Comparison of ENCODE assay signal across 9 mouse cellular contexts in the genomic region with DNA sequence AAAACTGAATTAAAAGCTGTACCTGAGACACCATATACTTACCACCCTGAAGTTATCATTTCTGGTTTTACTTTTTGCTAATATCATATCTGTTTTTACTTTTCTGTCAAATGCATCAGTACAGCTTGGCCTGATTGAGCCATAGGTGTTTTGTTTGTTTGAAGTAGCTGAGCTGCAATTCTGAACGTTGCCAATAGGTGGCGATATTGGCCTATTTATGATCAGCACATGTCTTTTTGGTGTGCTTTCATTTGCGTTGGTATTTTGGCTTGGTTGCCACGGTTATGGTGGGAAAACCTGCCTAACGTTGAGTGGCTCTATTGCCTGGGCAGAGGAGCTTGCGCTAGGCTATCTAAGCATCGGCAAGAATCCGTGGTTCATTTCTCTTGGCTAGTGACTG. TPM values are rescaled to one million over a fixed set of nuclear protein-coding genes. Genes with fewer than 3 reads are reported as not detected.
A peak's percentile ranks its signal among the peaks of the same experiment; 100 is the strongest.
DNase-seq lines count a peak whose midpoint lies in the region; ATAC-seq and TF ChIP-seq lines count a peak whose summit lies in the region.
"Had no signal": no experiment of that assay in that cellular context is flagged by ENCODE, and none has a peak within 500 bp of the region (broad histone marks: within the 10 kb centered on the region; RNA-seq: fewer than 3 reads in every experiment).

No protein-coding gene starts in this region.

- 11% methylated on average over 8 of the region's 8 CpGs for WGBS in embryonic facial prominence, embryonic 11.5 days
- WGBS in lung, adult 2 months: 6% methylated on average over 8 of the region's 8 CpGs

- TF ChIP-seq EP300 in ES-Bruce4 (IDR thresholded peaks at IDR 0.05; ENCODE audit: insufficient read depth, low read depth, low read length): no peak

- no peaks in the 10 kb centered on the region for H3K4me1 ChIP-seq in ES-Bruce4 (ENCODE audit: control insufficient read depth, insufficient read depth, low read length)
- no peaks in the 10 kb centered on the region; the same call in 1 of the 2 replicates for H3K4me1 ChIP-seq in embryonic facial prominence, embryonic 11.5 days (ENCODE audit: control insufficient read depth, insufficient read depth, low read length)
- no peaks in the 10 kb centered on the region for H3K4me1 ChIP-seq in lung, adult 2 months (ENCODE audit: control insufficient read depth, insufficient read depth, low read length)
- H3K4me1 ChIP-seq: limb, embryonic 15.5 days had no signal

- peaks cover 7% of the 10 kb centered on the region for H3K9me3 ChIP-seq in ES-Bruce4 (replicated peaks; ENCODE audit: control insufficient read depth, insufficient read depth, low read length, poor library complexity, severe bottlenecking)
- no peaks in the 10 kb centered on the region; the same call in 1 of the 2 replicates for H3K9me3 ChIP-seq in embryonic facial prominence, embryonic 11.5 days (replicated peaks; ENCODE audit: control insufficient read depth, low read length)
- H3K9me3 ChIP-seq: limb, embryonic 15.5 days had no signal

- H3K4me2 ChIP-seq in embryonic facial prominence, embryonic 11.5 days (ENCODE audit: low read depth, low read length): no peak overlapping the region
- H3K4me2 ChIP-seq: limb, embryonic 15.5 days had no signal

- H3K27ac ChIP-seq in ES-Bruce4 (ENCODE audit: insufficient read depth, low read length): no peak overlapping the region
- H3K27ac ChIP-seq in embryonic facial prominence, embryonic 11.5 days (replicated peaks; ENCODE audit: low read depth, low read length): no peak overlapping the region
- H3K27ac ChIP-seq: limb, embryonic 15.5 days had no signal

- DNase-seq in adrenal gland, postnatal 10 days: peak; percentile 83
- DNase-seq in embryonic facial prominence, embryonic 11.5 days (ENCODE audit: low spot score): peak; percentile 94
- DNase-seq in heart, postnatal 10 days: peak; percentile 68 to 86
- peak; percentile 81 for DNase-seq in layer of hippocampus, adult 11-12 months (ENCODE audit: low spot score)
- peak; percentile 65 for DNase-seq in lung, adult 2 months
- peak; percentile 61 for DNase-seq in retina, adult 2 months (ENCODE audit: low read depth, low spot score)
- peak; percentile 58 to 73 for DNase-seq in thymus, postnatal 36 days

- no peak overlapping the region for H3K4me3 ChIP-seq in ES-Bruce4 (ENCODE audit: low read depth, low read length)
- no peak overlapping the region for H3K4me3 ChIP-seq in embryonic facial prominence, embryonic 11.5 days (ENCODE audit: low read depth, low read length)
- no peak overlapping the region for H3K4me3 ChIP-seq in lung, adult 2 months (replicated peaks; ENCODE audit: extremely low read depth, low read depth, low read length)
- H3K4me3 ChIP-seq: limb, embryonic 15.5 days had no signal

- no peaks in the 10 kb centered on the region for H3K36me3 ChIP-seq in ES-Bruce4 (ENCODE audit: control insufficient read depth, insufficient read depth, low read length, poor library complexity, severe bottlenecking)
- no peaks in the 10 kb centered on the region for H3K36me3 ChIP-seq in embryonic facial prominence, embryonic 11.5 days (replicated peaks; ENCODE audit: control insufficient read depth, insufficient read depth, low read depth, low read length)
- H3K36me3 ChIP-seq: limb, embryonic 15.5 days had no signal

- H3K27me3 ChIP-seq in ES-Bruce4 (ENCODE audit: control insufficient read depth, insufficient read depth, low read length, poor library complexity, severe bottlenecking): no peaks in the 10 kb centered on the region
- H3K27me3 ChIP-seq in embryonic facial prominence, embryonic 11.5 days (ENCODE audit: control insufficient read depth, insufficient read depth, low read length): no peaks in the 10 kb centered on the region
- H3K27me3 ChIP-seq: limb, embryonic 15.5 days had no signal

- TF ChIP-seq POLR2A in ES-Bruce4 (IDR thresholded peaks at IDR 0.05; ENCODE audit: insufficient read depth, low read length): no peak
- no peak for TF ChIP-seq POLR2A in lung, adult 2 months (IDR thresholded peaks at IDR 0.05; ENCODE audit: borderline replicate concordance, extremely low read depth, low read depth, low read length)

- H3K9ac ChIP-seq in ES-Bruce4 (ENCODE audit: low read depth, poor library complexity, severe bottlenecking): no peak overlapping the region
- no peak overlapping the region for H3K9ac ChIP-seq in embryonic facial prominence, embryonic 11.5 days (replicated peaks; ENCODE audit: low read length)
- H3K9ac ChIP-seq: limb, embryonic 15.5 days had no signal

- peak; percentile 24 for TF ChIP-seq CTCF in ES-Bruce4 (IDR thresholded peaks at IDR 0.05; ENCODE audit: low read depth, low read length)
- TF ChIP-seq CTCF in lung, adult 2 months (IDR thresholded peaks at IDR 0.05; ENCODE audit: insufficient read depth, low read length): peak; percentile 26; the same call in 1 of the 2 replicates

- ATAC-seq in embryonic facial prominence, embryonic 11.5 days (replicated peaks; ENCODE audit: insufficient number of reproducible peaks, low FRiP score, low TSS enrichment, low read depth): no peak

- intact Hi-C loops in heart, postnatal 10 days (cut with DNase I): loop anchor here (1.0 to 10.0 kb wide), 3 partner anchors 68 to 873 kb away; no protein-coding TSS in a partner anchor

RNA-seq across cellular contexts. Expression of a gene that starts 10.0 kb away (rescaled TPM):
- 27.0 TPM in 2 replicates for polyA plus RNA-seq in ES-Bruce4 (2011; ENCODE audit: insufficient read depth, insufficient read length, low read depth, missing spikeins)
- 10 to 100 TPM; 46.2 to 51.3 TPM for total RNA-seq in adrenal gland, postnatal 10 days (2021)
- 245 and 261 TPM in 2 replicates for polyA plus RNA-seq in embryonic facial prominence, embryonic 11.5 days (2014; fragmentation: Nextera tagmentation; extraction: Ambion mirVana)
- total RNA-seq in heart, postnatal 10 days (2021): 10 to 100 TPM; 61.5 to 62.0 TPM
- polyA plus RNA-seq in lung, adult 2 months (2012; rRNA removed): 31.4 and 45.8 TPM in 2 replicates

RNA-seq across cellular contexts. Expression of a gene that starts 37.6 kb away (rescaled TPM):
- 0.58 and 1.3 TPM in 2 replicates for polyA plus RNA-seq in ES-Bruce4 (2011; ENCODE audit: insufficient read depth, insufficient read length, low read depth, missing spikeins)
- total RNA-seq in adrenal gland, postnatal 10 days (2021): 1 to 10 TPM in 1 of 2 experiments, under 1 TPM in 1; 0.87 to 1.1 TPM
- 0.53 and 1.1 TPM in 2 replicates for polyA plus RNA-seq in embryonic facial prominence, embryonic 11.5 days (2014; fragmentation: Nextera tagmentation; extraction: Ambion mirVana)
- not detected for total RNA-seq in heart, postnatal 10 days (2021)
- polyA plus RNA-seq in lung, adult 2 months (2012; rRNA removed): 3.7 and 5.7 TPM in 2 replicates
